Mouse (Mus musculus): ENCODE data around the gene Myh3. TPM values are rescaled to one million over a fixed set of nuclear protein-coding genes. Genes with fewer than 3 reads are reported as not detected.

Myh3 gene
- total RNA-seq, 4 experiments from 2014 or later = 0.50 to 1.1 (median 0.81) TPM

DNA sequence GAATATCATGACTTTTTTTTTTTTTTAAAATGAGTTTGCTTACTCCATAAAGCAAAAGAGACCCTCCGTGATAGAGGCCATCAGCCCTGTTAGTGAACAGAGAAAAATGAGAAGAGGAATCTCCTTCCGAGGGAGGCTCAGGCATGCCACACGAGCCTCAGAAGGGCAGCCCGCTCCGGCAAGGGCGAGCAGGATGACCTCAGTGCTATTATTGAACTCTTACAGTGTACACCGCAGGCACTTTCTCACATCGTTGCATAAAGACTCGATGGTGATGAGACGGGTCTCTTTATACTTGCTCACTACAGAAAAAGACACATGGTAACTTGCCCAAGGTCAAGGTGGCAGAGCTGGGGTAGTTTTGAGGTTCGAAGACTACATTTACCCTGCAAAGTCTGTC, 26.6 kb downstream of the Myh3 start:
- DNase-seq (ENCODE audit: low spot score in 2 of 2) = no peak

DNA sequence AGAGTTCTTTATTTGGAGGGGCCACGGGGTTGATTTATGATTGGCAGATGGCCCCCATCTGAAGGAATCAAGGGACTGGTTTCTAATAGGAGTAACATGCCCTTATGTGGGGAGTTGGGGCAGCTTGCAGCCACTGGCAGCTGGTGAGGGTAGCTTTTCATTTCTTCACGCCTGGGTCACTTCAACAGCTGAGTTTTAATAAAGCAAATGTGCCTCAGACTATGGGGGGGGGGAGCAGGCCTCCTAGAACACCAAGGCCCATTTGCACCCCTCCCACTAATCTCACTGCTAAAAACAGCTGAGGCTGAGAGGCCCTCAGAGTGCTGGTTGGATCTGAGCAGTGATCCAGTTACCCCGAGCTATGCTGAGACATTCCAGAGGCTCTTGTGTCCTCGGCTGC, 27.6 kb downstream of the Myh3 start:
- DNase-seq (ENCODE audit: low spot score in 2 of 2) = no peak

DNA sequence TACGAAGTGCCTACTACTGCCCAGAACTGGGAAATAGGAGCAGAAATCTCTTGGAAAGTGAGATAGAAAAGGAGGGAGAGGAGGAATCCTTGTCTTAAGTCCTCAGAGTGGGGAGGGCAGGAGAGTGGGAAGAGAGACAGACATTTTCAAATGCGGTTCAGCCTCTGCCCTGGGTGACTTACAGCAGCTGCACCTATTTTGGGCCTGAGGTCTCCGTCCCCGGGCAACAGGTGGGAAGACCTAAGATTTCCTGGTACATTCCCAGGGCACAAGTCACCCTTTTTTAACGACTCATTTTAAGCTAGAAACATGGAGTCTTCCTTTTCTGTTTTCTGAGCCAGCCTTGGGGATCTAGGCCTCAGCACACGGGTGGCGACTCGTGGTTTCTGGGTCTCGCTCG, 28.9 kb downstream of the Myh3 start:
- no peak for DNase-seq (ENCODE audit: low spot score in 2 of 2)

DNA sequence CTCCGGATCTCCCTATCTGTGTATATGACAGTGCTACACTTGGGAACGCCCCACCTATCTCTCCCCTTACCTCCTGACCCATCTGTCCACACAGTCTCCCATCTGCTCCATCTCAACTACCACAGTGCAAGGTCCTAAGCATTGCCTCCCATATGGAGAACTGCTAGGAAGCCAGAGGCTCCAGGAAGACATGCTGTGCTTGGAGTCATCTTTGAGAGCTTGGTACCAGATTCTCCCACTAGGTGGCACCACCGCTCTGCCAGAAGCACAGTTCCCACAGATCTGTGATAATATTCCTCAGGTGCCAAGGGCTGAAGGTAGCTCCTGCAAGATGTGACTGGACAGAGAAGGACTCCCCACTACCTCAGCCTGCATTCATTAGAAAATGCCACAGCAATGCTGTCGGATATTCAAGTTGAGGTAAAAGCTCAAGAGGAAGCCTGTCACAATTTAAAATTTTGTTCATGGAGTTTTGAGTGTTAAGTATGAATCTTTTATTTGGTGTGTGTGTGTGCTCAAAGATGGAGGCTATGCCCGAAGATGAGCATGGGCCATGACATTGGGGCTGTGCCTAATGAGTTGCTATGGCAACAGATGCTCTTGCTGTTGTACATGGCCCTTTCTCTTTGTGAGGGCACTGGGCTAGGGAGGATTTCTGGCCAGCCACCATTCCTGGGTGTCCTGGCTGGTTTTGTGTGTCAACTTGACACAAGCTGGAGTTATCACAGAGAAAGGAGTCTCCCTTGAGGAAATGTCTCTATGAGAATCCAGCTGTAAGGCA, 32.3 kb downstream of the Myh3 start:
- DNase-seq (ENCODE audit: low spot score in 2 of 2) = peak; percentile 53 to 88

DNA sequence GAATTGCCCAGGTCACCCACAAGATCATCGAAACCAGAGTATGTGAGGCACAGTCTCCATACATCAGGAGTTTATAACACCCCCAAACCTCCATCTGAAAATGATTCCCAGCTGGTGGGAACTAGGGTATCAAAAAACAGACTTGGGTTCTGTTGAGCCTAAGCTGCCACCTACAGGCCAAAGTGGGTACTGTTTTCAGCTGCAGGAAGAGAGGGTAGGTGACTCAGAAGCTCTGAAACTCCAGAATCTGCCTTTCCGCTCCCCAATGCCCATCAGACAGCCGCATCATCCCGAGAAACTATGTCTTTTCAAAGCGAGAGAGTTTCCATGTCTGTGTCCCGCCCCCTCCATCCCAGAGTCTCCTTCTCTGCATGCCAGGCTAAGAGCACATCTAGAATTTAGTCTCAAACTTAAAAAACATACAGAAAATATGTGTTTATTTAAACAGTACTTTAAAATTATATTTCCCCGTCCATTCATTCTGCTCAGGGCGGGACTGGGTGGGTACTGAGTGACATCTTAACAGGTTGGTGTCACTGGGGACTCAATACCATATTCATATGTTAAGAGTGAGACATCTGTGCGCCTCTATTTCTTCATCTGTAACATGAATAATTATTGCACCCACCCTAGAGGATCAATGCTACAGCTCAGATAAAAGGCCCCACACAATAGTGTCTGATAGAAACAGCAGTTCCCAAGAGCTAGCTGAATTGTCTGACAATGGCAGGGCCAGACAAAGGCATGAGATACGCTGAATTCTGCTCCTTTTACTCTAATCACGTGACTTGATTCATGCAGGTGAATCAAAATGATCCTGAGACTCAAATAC, 34.1 kb downstream of the Myh3 start:
- peak in 1 of 2 experiments; percentile 66 for DNase-seq (ENCODE audit: low spot score in 2 of 2)

DNA sequence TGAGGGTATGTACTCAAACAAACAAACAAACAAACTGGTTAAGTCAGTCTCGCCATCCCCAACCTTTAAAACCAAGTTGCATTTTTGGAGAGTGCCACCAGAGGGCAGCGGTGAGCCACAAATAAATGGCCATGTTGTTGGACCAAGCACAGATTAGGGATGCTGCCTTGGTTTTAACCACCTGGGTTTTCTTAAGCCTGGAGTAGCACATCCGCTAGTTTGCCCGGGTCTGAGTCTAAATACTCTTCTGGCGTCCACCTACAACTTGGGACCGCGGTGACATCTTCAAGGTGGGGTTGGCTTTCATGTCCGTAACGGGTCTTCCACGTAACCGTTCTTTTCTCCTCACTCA, 34.7 kb downstream of the Myh3 start:
- DNase-seq (ENCODE audit: low spot score in 2 of 2) = peak in 1 of 2 experiments; percentile 79

DNA sequence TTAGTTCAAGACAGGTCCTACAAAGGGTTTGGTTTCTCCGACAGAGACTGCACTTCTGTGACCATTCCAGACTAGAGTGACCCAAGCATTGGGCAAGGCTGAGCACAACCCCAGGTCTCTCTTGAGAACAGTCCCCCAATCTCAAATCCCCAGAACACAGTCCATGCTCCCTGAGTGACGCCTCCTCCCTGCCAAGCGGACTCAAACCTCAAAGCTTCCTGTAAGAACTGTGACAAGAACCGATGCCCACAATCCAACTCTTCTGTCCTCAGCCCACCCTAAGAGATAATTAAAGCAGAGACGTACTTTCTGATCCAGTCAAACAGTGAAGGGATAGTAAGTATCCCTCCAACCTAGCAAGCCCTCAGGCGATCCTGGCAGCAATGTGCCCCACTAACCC, 35.3 kb downstream of the Myh3 start:
- DNase-seq (ENCODE audit: low spot score in 2 of 2) = no peak

DNA sequence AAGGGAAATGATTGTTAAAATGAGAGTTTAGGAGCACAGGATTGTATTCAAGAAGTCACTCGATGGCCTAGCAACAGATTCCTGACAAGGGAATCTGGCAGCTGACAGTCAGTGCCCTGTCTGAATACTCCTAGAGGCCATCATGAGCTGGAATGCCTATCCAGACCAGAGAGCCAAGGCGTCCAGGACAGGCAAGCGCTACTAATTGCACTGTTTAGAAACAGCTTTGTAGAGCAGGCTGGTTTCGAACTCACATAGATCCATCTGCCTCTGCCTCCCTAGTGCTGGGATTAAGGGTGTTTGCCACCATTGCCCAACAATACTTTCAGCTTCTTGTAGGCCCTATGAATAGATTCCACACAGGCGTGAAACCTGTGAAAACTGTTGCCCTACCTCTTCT, 36.2 kb downstream of the Myh3 start:
- DNase-seq (ENCODE audit: low spot score in 2 of 2) = no peak

DNA sequence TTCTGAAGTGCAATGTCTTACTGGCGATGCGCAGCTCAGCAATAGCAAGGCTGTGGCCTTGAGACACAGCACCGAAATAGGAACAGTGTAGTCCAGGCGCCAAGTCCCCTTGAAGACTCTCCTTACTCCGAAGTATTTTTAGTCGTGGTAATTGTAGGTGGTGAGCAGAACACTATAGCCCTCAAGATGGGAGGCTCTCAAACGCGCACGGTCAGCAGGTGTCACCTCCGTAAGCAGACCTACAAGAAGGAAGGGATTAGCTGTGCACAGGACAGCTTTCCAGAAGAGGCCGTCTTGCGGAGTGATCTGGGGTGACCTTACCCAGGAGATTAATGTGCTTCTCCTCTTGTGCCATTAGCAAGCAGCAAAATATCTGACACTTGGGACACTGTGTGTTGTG, 36.8 kb downstream of the Myh3 start:
- no peak for DNase-seq (ENCODE audit: low spot score in 2 of 2)

DNA sequence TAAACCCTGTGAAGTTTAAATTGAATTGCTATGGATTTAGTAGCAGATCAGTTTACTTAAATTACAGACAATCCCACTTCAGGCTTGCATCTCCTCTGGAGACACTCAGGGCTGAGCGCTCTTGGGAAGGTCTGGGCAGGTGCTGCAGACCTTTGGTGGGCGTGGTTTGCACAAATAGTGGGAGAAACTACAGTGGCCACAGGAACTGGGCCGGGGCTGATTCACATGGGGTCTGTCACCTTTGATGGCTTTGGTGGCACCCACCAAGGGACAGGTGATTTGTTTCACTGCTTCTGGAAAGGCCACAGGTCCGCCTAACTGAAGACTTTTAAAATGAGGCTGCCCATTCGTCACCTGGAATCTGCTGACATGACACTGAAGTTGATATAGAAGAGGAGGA, 38.6 kb downstream of the Myh3 start:
- no peak for DNase-seq (ENCODE audit: low spot score in 2 of 2)

DNA sequence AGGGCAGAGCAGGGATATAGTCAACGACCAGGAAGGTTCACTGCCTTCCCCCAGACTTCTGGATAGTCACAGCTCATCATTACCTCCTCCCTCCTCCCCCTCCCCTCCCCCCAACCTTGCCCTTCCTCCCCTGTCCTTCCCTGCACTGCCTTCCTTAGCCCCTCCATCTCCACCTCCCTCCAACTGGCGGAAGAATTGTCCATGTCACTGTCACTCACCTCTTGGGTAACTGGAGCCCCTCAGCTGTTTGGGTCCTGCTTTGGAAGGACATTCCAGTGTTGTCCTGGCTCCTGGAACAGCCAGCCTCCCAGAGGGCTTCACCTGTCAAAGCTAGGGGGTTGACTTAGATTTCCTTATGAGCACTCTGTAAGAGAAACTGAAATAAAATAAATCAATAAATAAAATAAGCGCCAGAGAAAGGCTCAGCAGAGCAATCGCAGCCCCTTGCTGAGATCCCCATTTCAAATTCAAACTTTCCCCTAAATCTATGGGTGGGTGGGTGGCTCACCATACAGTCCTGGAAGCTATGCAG, 41.5 kb downstream of the Myh3 start:
- no peak for DNase-seq (ENCODE audit: low spot score in 2 of 2)

DNA sequence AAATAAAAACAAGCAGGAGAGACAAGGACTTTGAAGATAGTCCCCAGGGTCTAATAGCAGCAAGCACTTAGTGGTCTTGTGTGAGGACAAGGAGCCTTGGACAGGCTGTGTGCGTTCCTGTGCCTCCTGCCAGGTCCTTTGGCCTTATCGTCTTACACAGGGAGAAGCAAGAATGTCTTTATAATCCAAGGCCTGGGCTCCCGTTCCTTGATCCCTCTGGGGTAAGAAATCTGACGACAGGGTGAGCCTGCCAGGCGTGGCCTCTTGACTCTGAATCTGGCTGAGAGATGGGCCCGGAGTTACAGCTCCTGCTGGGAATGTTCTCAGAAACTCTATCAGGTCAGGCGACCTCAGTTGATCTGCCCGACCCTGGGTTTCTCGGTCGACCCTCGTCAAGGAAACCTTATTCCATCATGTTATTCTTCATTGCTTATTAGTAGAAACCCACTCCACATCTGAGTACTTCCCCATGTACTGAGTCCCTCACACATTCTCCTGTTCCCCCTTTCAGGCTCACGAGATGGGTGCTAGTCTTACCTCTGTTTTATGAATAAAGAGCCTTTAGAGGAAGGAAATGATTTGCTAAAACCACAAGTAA, 42.7 kb downstream of the Myh3 start:
- no peak for DNase-seq (ENCODE audit: low spot score in 2 of 2)

DNA sequence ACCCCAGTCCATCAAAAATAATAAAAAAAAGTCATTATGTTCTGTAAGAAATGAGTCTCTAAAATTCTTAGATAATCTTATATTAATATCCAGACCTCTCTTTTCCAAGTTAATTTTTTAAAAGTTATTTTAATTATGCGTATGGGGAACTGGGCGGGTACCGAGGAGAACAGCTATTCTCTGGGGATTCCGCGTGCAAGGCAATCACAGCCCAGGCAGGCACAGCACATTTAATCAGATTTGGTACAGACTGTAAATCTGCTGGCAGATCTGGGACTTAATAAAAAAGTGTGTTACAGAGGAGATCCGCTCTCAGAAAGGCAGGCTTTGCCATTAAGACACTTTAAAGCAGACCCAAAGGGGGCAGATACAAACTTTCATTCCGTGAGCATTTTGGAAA, 46.8 kb downstream of the Myh3 start:
- DNase-seq (ENCODE audit: low spot score in 2 of 2) = no peak

DNA sequence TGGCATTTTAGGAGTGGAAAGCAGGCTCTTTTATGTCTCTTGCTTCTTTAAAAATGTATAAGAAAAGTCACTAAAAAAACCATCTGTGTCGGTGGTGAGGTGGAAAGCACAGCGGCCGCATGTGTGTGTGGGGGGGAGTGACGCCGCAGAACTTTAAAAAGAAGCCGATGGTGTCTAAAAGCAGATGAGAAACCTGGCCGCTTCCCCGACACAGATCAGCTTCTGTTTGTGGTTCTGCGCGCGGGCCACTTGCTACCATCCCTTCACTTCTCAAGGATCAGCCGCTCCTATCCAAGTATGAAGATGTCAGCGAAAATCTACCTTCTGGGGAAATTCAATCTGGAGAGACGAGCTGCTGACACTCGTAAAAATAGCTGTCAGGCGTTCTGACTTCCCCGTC, 47.3 kb downstream of the Myh3 start:
- DNase-seq (ENCODE audit: low spot score in 2 of 2) = peak in 1 of 2 experiments; percentile 18

DNA sequence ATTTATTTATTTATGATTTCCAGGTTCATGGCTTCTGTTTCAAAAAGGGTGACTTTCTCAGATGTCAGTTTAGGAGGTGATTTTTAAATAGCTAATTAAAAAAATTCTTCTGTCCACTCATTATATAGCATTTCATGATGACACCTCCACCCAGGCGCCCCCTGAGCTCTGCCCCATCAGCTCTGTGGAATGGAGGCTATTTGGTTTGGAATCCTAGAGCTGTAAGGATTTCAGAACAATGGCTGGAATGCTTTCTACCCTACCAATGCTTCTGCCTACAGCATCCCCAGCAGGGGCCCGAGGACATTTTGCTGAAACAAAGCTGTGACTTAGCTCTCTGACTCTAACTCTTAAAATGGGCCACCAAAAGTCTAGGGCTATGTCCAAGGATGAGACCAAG, 55.4 kb downstream of the Myh3 start:
- DNase-seq (ENCODE audit: low spot score in 2 of 2) = no peak

DNA sequence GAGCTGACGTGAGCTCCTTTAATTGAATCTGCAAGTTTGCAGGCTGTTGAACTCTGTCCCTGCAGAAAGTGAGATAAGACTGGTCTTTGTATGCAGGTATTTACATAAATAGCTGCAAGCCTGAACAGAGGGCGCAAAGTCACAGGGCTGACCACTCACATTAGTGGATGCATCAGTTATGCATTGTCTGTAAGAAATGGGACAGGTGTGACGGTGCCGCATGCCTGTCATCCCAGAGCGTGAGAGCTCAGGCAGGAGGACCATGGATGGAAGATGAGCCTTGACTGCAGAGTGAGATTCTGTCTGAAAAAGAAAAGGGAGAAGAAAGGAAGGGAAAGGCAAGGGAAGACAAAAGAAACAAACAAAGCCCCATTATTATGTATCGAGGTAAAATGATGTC, 56.6 kb downstream of the Myh3 start:
- DNase-seq (ENCODE audit: low spot score in 2 of 2) = no peak

DNA sequence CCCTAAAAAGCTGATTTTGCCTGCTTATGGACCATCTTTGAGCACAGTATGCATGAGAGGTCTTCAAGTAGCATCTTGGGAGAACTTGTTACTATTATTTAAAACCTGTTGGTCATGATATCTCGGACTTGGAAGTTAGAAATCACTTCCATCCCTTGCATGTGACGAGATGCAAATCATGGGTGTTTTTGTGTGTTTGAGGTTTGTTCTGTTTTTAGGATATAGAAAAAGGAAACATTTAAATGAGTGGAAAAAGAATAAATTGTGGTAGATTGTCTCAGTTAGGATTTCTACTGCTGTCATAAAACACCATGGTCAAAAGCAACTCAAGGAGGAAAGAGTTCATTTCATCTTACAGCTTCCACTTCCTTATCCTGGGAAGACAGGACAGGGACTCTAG, 57.4 kb downstream of the Myh3 start:
- no peak for DNase-seq (ENCODE audit: low spot score in 2 of 2)

DNA sequence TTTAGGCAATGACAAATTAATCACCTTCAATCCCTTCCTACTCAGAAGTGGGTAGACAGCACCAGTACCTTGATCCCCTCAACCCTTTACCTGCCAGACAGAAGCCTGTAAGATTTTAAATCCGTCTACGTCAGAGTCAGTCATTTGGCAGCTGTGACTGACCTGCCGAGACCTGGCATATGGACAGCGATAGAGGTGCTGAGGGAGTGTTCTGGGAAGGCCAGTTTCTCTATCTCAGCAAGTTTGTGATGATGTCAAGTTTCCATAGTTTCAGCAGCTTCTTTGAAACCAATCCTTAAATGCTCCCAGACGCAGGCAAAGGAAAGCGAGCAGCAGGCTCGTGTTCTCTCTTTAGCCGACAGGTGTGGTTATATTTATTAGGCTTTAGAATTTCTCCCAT, 61.5 kb downstream of the Myh3 start:
- DNase-seq (ENCODE audit: low spot score in 2 of 2) = no peak

DNA sequence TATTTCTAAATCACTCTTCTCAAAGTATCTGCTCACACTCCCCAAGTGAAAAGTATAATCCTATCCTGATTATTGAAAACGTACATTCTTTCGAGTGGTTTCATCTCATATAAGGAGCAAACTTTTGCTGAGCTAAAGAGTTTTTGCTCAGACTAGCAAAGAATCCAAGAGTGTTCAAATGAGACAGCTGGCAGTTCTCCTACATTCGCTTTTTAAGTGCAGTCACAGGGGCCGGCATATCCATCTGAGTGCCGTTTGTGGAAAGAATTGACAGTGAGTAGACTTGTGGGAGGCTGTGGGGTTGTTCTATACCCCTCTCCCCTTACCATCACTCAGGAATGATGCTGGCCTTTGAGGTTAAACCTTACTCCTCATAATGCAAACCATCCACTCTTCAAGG, 62.1 kb downstream of the Myh3 start:
- no peak for DNase-seq (ENCODE audit: low spot score in 2 of 2)

DNA sequence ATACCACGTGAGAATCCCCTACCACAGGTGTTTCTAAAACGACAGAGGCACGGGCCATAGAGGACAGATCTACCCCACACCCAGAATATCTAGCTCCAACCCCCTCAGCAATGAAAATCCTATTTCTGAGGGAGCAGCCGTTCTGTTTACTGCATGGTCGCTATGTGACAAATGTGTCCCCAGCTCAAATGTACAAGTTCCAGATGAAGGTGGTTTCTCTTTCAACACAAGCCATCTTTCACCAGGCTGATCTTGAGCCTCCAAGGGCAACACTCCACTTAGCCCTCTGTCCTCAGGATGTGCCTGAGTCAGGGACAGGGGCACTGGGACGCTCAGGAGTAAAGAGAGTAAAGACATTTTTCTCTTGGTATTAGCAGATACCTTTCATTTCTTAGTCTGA, 62.9 kb downstream of the Myh3 start:
- no peak for DNase-seq (ENCODE audit: low spot score in 2 of 2)

DNA sequence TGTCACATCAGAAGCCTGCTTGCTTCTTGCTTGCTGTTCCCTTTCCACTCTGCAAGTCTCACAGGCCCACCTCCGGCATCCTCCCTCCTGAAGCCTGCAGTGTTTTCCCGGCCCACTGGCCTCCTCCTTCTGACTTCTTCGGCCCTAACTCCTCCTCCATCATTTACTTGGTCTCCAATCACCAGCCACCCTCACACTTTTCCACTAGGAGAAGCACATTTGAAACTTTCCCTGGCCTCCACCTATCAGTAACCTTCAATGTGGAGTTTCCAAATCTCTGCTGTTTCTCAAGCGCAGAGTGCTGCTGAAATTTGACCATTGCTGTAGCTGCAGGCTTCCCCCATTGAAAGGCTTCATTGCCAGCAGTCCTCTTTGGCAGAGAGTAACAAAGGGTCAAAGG, 63.9 kb downstream of the Myh3 start:
- DNase-seq (ENCODE audit: low spot score in 2 of 2) = no peak

DNA sequence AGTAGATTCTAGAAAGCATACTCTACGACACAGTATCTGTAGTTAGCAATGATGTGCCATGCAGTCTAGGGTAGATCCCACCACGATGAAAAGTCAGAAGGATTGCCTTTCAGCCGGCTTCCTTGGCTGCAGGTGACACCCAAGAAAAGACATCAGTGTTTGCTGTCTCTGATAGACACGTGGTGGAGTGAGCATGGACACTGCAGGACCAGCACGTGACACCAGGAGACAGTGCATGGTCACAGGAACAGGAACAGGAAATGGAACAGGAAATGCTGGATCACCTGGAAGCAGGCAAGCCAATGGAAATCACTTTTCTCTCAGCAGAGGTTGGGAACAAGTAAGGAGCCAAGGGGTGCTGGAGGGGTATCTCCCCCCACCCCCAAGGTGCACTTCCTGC, 65.0 kb downstream of the Myh3 start:
- DNase-seq (ENCODE audit: low spot score in 2 of 2) = no peak

All from layer of hippocampus, adult 8-10 months (tissue).